Mouse (Mus musculus): ENCODE data around the gene Kazn. TPM values are rescaled to one million over a fixed set of nuclear protein-coding genes. Genes with fewer than 3 reads are reported as not detected.

Kazn gene
- total RNA-seq, 2 experiments from 2014 or later: 40.3 to 52.8 TPM

DNA sequence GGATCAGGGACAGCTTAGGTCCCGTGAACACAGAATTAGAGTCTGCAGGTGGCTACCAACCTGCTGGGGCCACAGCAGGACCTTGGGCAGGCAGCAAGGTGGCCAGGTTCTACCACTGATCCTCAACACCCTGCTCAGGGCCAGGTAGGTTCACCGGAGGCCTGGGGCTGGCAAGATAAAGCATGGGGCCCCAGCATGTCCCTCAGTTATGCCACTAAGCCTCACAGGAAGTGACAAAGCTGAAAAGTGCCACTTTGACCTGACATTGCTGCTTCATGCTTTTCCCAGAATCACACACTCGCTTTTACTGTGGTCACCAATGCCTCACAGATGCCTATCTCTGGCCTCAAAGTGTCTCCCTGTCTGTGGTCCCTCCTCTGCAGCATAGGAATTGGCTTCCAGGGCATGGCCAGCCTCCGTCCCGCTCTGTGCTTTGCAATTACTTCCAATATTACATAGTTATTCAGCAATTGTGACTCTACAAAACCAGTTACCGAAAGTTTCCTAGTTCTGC is 111.9 kb downstream of the Kazn start:
- no peak for DNase-seq (ENCODE audit: low spot score in 2 of 2)

DNA sequence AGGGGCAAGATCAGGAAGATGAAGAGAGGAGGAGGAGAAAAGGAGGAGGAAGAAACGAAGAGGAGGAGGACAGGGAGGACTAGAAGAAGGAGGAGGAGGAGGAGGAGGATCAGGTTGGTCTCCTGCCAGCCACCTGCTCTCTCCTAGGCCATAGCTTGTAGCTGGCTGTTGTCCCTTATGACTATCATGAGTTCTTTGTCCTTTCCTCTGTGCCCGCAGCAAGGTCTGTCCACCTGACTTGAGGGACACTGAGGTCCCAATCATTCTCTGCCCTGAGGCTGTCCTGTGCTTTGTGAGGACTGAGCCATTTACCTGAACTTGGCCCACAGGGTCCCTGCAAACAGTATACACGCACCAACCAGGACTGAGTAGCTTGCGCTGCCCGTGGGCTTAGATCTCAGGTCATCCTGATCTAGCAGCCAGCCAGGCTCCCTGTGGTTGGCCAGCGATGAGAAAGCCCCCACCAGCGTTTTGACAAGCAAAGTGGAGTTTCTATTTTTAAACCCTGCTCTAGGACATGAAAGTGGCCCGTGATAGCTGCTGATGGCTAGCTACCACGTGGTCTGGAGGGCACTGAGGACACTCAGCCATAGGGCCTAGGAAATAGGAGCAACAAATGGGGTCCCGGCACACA is 112.4 kb downstream of the Kazn start:
- DNase-seq (ENCODE audit: low spot score in 2 of 2): no peak

DNA sequence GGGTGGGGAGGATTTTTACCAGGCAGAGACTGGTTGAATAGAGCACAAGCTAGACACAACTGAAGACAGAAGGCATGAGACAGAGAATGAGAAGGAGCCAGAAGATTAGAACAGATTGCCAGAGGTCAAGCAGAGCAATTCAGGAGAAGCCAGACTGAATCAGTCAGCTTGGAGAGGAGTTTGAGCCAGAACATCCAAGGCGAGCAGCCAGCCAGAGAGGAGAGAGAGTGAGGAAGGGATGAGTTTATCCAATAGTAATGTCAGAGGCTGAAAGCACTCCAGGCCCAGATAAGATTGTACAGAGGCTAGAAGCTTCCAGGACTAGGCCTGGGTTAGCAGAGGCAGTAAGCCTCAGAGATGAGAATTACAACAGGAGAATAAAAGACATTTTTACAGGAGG is 118.0 kb downstream of the Kazn start:
- DNase-seq (ENCODE audit: low spot score in 2 of 2): no peak

DNA sequence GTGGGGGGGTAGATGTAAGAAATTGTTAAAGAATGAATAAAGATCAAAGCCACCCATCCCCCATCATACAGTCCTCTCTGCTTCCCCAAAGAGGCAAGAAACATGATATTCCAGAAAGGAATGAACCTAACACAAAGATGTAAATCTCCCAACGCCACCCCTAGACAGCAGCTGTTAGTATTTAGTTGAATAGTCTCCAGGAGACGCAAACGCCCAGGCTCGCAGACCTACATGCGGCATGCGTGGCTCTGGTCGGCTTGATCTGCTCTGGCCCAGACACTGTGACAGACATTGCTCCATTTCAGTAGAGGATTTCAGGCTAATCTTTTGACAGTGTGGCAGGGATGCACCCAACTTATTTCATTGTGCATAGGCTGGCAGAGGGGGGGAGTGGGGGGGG is 120.7 kb downstream of the Kazn start:
- DNase-seq (ENCODE audit: low spot score in 2 of 2): no peak

DNA sequence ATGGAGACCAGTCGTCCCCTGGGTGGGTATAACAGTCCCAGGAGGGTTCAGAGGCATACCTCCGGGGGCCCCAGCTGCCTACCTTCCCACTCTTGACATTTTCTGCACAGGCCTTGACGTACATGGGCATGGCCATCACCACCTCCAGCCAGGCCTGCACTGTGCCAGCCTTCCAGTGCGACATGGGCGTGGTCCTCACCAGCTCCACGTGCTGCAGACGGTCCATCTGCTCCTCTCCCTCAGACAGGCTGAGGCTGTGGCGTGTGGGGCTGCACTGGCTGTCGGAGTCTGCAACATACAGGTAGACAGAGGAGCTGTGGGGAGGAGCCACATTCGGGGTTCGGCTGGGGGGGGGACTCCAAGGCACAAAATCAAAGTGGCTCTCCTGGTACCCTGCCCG is 121.2 kb downstream of the Kazn start:
- DNase-seq (ENCODE audit: low spot score in 2 of 2): no peak

DNA sequence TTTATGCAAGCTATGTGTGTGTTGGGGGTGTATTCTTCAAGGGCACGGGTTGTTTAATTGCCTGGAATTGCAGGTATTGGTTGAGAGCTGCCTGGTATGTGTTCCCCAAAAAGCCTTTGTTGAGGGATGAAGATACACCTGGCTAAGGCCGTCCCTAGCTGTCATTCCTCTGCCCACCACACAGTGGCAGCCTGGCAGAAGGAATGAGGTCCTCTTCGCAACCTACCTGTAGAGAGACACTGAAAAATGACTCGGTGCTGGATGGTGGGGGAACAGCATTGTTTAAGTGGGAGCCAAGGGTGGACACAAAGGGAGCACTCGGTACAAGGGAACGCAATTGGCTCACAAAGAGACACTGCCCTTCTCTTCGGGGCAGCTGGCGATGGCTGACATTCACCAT is 125.9 kb downstream of the Kazn start:
- peak in 1 of 2 experiments; percentile 50 for DNase-seq (ENCODE audit: low spot score in 2 of 2)

DNA sequence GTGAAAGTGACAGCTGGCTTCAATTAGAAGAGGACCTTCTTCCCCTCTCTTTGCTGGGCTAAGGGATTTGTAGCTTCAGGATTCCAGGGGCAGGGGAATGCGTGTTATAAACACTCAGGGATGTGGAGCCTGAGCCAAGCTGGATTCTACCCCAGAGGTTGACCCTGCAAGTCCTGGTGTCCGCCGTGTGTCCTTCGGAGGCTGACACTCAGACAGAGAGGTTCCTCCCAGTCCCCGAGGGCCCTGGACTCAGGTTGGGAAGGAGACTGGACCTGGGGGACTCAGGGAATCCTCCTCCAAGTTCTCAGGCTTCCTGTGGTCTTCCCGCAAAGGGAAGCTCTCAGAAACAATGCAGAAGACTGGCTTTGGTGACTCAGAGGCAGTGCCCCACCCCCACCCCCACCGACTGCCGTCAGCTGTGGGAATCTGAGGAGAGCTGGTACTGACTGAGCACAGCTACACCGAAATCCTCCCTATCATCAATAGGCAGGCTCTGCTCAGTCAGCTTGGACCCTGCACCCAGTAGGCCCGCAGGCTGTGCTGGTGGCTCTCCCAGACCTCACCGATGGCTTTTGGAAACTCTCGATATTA is 136.0 kb downstream of the Kazn start:
- no peak for DNase-seq (ENCODE audit: low spot score in 2 of 2)

DNA sequence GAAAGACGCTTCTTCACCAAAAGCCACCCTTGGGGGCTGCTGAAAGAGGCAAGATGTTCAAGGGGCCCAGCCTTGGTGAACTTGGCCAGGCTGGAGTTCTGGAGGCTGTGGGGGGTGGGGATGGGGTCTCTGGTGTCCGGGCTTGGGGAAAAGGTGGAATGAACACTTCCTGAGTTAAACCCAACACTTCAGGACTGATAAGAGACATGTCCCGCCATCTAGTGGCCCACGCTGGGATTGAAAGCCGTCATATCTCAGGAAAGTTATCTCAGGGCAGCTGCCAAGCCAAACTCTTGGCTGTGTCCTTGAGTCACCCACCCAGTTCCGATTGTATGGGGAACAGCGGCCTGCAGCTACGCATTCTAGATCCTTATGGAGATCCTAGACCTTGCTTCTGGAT is 140.9 kb downstream of the Kazn start:
- DNase-seq (ENCODE audit: low spot score in 2 of 2): peak; percentile 82 to 85

DNA sequence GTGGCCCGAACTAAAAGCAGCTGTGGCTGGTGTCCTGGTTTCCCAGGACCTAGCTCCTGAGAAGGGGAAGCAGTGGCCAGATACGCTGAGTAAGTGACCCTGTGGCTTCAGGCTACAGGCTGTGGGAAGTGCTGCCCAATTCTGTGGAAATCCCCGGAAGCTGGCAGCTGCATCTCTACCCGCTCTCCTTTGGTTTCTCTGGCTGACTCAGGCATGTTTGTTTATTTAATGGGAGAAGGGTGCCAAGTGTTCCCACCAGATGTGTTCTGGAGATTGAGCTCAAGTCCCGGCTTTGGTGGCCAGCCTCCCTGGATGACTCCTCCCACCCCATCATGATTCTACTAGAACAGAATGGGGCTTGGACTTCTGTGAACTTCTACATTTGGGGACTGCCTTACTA is 141.3 kb downstream of the Kazn start:
- DNase-seq (ENCODE audit: low spot score in 2 of 2): no peak

DNA sequence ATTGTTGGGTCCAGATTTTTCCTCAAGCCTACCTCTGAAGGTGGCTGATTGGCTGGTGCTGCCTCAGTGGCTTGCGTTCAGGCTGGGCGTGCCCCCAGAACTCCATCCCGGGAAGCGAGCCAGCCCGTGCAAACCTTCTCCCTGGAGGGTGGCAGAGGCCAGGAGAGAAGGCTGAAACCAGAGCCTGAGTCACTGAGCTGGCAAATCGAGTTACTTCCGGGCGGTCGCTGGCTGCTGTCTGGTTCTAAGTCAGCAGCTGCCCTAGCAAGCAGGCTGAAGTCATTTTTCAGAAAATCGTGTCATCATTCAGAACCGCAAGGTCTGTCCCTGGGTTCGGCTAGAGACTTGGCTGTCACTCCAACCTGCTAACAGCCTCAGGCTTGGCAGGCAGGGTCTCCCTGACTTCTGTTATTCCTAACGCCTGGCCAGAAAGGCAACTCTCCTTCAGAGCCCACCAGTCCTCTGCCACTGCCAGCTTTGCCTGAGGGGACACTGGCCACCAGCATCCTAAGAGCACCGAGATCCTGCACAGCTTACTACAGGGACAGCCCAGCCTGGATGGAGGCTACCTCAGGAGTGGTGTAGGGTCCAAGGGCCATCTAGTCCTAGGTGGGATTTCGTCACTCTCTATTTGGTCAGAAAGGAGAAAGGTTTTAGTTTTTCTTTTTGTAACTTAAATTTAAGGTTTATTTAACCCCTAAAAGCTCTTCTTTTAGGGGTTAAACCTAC is 143.5 kb downstream of the Kazn start:
- DNase-seq (ENCODE audit: low spot score in 2 of 2): peak; percentile 46 to 56

DNA sequence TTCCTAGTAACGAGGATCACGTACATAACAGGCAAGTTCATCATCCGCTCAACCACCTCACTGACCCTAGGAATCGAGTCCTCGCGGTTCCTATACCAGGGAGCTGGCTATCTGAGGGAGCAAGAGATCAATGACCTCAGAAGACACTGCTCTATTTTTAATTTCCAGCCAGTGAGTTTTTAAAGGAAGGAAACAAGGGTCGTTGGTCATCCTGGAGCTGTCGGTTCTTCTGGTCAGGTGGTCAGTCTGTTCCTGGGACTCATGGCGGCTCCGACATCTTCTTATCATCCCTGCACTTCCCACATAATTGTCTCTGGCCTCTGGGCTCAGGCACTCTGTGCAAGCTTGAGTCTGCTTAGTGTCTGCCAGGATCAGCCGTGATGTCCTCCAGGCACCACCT is 144.8 kb downstream of the Kazn start:
- no peak for DNase-seq (ENCODE audit: low spot score in 2 of 2)

DNA sequence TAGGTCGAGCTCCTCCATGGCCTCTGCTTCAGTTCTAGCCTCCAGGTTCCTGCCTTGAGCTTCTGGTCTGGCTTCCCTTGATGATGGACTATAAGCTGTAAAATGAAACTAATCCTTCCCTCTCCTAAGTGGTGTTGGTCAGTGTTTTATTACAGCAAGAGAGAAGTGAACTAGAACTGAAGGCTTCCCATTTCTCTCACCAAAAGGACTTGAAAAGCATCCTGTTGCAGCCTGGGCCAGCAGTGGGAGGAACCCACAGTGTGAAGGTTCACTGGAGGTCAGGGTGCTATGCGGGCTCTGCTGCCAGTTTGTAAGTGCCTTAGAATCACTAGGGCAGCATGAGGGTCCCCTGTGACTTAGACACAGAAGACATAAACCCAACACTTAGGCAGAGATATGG is 148.1 kb downstream of the Kazn start:
- no peak for DNase-seq (ENCODE audit: low spot score in 2 of 2)

DNA sequence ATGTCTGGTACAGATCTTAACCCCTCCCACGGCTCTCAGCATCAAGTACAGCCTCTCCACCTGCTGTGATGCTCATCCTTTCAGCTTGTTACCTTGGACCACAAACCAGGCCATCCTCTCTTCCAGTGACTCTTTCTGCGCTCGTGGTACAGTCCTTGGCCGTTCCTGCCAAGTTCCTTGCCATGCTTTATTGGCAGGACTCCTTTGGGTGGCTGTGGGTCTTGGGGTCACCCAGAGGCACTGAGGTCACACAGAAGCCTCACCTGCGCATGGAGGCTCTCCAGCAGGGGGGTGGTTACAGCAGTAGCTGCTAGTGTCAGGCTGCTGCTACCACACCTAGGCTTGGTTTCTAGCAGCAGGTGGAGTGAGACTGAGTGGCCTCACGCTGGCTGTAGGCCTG is 149.2 kb downstream of the Kazn start:
- DNase-seq (ENCODE audit: low spot score in 2 of 2): no peak

DNA sequence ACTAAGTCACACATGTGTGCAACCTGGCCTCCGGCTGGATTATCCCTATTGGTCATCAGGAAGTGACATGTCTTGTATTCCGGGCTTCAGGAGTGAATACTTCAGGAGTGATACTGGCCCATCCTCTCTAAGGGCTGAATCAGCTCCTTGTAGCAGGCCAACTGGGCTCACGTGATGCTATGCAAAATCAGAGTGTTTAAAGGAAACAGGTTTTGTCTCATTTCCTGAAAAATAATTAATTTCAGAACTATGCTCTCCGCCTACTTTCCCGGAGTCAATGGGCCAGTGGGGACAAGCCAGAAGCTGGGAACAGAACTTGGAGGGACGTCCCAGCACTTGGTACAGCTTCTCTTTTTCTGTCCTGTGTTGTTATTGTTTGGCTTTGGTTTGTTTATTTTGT is 150.4 kb downstream of the Kazn start:
- no peak for DNase-seq (ENCODE audit: low spot score in 2 of 2)

DNA sequence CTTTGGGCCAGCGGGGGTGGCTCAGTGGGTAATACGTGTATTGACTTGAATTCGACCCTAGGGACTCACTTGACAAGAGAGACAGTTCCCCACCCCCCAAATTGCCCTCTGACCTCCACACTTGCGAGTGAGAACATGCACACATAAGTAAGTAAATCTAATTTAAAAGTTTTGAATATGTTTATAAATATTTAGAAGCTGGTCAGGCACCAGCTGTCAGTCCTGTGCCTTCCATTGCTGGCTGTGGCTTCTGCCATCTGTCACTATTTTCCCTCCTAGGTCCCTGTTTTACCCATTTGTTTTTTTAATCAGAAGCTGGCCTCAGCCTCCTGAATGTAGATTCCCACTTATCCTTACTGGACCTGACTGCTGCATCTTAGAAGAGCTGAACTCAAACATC is 150.8 kb downstream of the Kazn start:
- no peak for DNase-seq (ENCODE audit: low spot score in 2 of 2)

DNA sequence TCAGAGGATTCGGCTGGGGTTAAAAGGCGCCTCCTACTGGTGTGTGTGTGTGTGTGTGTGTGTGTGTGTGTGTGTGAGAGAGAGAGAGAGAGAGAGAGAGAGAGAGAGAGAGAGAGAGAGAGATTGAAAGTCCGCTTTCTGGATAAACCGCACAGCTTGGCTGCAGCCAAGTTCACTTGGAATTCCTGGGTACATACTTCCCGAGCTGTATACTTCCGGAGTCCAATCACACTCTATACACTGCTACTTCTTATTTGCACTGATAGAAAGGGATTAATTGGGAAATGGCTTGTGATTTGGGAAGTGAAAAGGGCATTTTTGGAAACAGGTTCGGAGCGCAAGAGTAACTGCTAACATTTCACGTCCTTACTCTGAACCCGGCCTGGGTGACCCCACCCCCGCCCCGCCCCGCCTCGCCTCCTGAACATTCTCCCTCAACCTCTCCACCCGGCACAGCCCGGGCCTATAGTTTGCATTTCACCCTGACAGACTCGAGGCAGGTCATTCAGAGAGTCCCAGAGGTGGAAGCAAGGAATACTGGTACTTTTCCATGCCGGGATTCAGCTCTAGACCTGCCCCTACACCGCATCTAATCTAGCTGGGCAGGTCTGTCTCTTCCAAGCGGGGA is 154.2 kb downstream of the Kazn start:
- no peak for DNase-seq (ENCODE audit: low spot score in 2 of 2)

DNA sequence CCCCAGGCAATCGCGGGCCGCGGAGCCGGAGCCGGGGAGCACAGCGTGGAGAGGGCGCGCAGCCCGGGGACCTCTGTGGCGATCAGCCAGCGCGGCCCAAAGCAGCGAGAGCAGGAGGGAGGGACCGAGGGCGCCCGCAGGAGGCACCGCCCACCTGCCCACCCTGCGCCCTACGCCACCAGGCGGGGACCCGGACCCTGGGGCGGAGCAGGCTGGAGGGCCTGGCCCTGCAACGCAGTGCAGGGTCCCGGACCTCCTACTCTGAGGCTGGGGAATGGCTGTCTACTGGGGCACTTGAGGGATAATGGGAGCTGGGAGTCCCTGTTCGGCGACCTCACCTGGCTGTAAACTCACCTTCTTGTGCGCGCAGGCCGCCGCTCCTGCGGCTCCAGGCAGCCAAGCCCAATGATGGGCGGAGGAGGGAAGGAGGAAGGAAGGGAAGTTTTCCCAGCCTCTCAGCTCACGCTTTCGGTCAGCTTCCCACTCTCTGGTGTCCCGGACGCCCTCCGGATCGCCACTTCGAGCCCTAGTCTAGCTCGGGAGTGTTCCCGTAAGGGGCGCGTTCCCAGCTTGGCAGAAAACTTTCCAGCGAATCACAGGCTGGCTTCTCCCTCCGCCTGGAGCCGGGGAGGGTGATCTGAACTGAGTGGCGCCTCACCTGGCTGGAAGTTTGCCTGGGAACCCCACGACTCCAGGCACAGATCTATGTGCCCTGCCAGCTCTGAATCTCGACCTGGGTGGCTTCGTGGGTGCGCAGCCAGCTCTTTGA is 154.9 kb downstream of the Kazn start, which contains the start of gene Tmem51:
Gene Tmem51, minus strand, starts transcription at position 174 of the 769 bp plus-strand sequence.
- peak; percentile 36 to 60 for DNase-seq (ENCODE audit: low spot score in 2 of 2)

DNA sequence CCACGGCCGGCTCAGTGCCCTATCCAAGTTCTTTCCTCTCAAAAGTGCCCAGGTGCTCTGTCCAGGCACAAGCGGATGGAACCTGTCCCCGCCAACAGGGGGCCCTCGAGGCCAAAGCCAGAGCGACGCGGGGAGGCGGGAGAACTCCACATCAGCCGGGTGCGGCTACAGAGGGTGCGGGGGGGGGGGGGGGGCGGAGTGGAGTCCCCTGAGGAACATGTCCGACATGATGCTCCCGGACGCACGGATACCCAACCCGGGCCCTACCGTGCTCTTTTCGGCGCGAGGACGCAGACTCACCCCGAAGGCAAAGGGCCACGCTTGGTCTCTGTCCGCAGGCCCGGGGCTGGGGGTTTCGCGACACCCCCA is 155.5 kb downstream of the Kazn start:
- DNase-seq (ENCODE audit: low spot score in 2 of 2): peak in 1 of 2 experiments; percentile 71

DNA sequence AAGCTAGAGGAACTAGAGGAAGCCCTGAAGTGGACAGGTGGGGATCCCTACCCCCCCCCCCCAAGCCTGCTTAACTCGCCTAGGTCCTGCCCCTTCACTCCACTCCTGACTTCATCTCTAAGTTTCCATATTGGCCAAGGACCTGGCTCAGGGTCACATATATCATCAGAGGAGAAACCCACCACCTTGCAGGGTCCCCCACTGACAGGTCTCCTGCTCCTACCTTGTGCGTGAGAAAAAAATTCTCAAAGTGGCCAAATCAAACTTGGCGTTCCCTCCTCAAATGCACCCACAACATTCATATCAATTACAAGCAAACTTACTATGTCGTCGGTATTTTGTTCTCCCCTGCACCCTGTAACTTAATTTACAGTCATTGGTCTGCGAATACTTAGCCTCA is 156.0 kb downstream of the Kazn start:
- no peak for DNase-seq (ENCODE audit: low spot score in 2 of 2)

DNA sequence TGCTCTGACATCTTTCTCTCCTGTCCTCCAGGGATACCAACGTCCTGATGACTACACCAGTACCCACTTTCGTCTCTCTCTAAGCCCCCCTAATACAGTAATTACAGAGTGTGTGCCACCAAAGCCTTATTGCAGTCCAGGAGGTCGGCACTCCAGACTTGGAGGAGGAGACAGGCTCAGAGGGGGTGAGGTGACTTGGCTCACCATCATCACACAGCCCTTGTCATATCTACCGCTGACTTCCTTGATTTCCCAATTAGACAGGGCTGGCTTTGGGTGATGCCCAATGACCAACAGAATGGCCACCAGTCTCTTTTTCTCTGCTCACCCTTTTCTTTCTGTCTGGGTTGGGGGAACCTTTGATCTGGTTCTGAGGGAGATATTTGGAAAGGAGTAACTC is 156.5 kb downstream of the Kazn start:
- DNase-seq (ENCODE audit: low spot score in 2 of 2): no peak

DNA sequence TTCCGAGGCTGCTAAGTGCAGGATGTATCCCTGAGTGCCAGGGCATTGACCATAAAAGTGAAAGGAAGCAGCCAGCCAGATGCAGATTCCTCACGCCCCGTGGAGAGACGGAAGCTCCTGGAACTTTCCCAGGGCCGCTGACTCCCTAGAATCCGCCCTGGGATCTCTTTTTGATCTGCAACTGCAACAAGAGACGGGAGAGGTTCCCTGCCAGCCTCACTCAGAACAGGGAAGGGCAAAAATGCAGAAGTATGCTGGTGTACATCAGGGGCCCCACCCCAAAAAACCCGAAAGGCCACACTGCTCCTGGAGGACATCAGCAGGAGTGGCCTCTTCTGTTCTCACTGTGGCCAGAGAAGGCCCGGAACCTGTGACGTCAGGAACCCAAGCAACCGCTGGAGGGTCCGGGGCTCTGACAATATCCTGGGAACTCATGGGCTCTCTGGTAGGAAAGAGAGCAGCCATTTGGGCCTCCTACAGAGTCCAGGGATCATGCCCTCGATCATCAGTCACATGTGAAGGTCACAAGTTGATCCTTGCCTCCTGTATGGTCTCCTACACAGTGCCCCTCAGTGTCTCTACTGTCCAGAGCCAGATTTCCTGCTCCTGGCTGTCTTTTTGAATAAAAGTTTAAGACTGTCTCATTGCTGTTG is 157.4 kb downstream of the Kazn start:
- no peak for DNase-seq (ENCODE audit: low spot score in 2 of 2)

All from layer of hippocampus, postnatal 10 days (tissue).